Mouse (Mus musculus): ENCODE data around the gene Agap3.

GRCm38 (mm10) chr5:24426037-24426432, 25.9 kb upstream of the Agap3 start:
- TF ChIP-seq CTCF (IDR thresholded peaks at IDR 0.05; ENCODE audit: extremely low read depth, insufficient read length, insufficient replicate concordance, low read depth, low read length) (no peak), POLR2A (IDR thresholded peaks at IDR 0.05; ENCODE audit: low read depth, low read length) (no peak)

Measured in small intestine, adult 2 months (tissue).